Comparison of ENCODE assay signal across 10 mouse cellular contexts in the genomic region with DNA sequence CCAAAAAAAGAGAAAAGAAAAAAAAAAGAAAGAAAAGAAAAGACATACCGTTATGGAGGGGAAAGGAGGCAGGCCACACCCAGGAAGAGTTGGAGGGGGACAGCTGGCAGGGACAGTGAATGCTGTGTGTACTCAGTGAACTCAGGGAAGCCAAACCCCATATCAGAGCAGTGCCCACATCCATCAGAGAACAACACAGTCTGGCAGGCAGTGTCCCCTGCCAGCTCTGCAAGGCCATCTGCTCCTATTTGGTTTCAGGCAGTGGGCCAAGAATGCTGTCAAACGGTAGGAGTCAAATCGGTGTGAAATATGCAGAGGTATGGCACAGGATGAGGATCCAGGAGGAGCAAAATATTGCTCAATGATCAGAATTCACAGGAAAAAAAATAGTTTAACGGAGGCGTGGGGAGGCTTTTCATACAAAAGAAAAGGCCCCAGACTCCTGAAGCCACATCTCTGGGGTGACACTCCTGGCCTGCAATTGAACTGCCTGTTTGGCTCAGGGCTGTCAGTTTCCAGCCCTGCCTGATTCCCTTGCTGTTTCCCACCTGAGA. TPM values are rescaled to one million over a fixed set of nuclear protein-coding genes. Genes with fewer than 3 reads are reported as not detected.
DNase-seq lines count a peak whose midpoint lies in the region; TF ChIP-seq lines count a peak whose summit lies in the region.
"Had no signal": no experiment of that assay in that cellular context is flagged by ENCODE, and none has a peak within 500 bp of the region (broad histone marks: within the 10 kb centered on the region; RNA-seq: fewer than 3 reads in every experiment).

No protein-coding gene starts in this region.

- peak; percentile 17 for DNase-seq in gastrocnemius, adult 18-20 months (ENCODE audit: low spot score)
- DNase-seq in gastrocnemius, adult 8-10 months (ENCODE audit: low spot score in 2 of 2), result no peak
- peak; percentile 93 for DNase-seq in brain, embryonic 14.5 days (ENCODE audit: low read depth)
- peak; percentile 19 for DNase-seq in gastrocnemius, postnatal 14 days
- peak; percentile 86 for DNase-seq in layer of hippocampus, postnatal 36 days
- DNase-seq in right cerebral cortex, postnatal 25 days, result peak; percentile 71
- DNase-seq in kidney, adult 8-10 months, result no peak
- DNase-seq in kidney, postnatal 25 days, result no peak
- DNase-seq: lung, embryonic 14.5 days had no signal

- intact Hi-C loops in gastrocnemius, postnatal 14 days (cut with DNase I; ENCODE audit: low total_unique reads), result no loop called here

- TF ChIP-seq CTCF in brain, embryonic 14.5 days (IDR thresholded peaks at IDR 0.05; ENCODE audit: borderline replicate concordance, extremely low read depth, insufficient read depth, insufficient read length), result no peak

- TF ChIP-seq POLR2A in brain, embryonic 14.5 days (IDR thresholded peaks at IDR 0.05; ENCODE audit: borderline replicate concordance, extremely low read depth, insufficient read depth, insufficient read length, poor library complexity, severe bottlenecking), result no peak

RNA-seq across cellular contexts. Expression of a gene that starts 10.1 kb away (rescaled TPM):
- total RNA-seq in gastrocnemius, adult 18-20 months (2021), result 1 to 10 TPM; 1.1 to 1.3 TPM
- total RNA-seq in gastrocnemius, adult 8-10 months (2022), result 1 to 10 TPM in 2 of 4 experiments, under 1 TPM in 2; 0.75 to 1.6 (median 1.0) TPM
- 18.4 and 26.2 TPM in 2 replicates for polyA plus RNA-seq in brain, embryonic 14.5 days (2012; rRNA removed)
- under 1 TPM; 0.45 to 0.47 TPM for total RNA-seq in gastrocnemius, postnatal 14 days (2021)
- total RNA-seq in layer of hippocampus, postnatal 36 days (2021), result 10 to 100 TPM; 75.7 to 80.7 TPM
- total RNA-seq: CH12.LX had no signal

RNA-seq across cellular contexts. Expression of a gene that starts 41.3 kb away (rescaled TPM):
- under 1 TPM; 0.17 to 0.27 TPM for total RNA-seq in gastrocnemius, adult 18-20 months (2021)
- total RNA-seq in gastrocnemius, adult 8-10 months (2022), result under 1 TPM; 0.11 to 0.36 (median 0.15) TPM
- 0.67 and 1.0 TPM in 2 replicates for polyA plus RNA-seq in brain, embryonic 14.5 days (2012; rRNA removed)
- under 1 TPM; 0.10 to 0.11 TPM for total RNA-seq in gastrocnemius, postnatal 14 days (2021)
- under 1 TPM; 0.55 to 0.56 TPM for total RNA-seq in layer of hippocampus, postnatal 36 days (2021)
- polyA plus RNA-seq: lung, embryonic 14.5 days had no signal

RNA-seq across cellular contexts. Expression of a gene that starts 41.5 kb away (rescaled TPM):
- 10 to 100 TPM in 1 of 2 experiments, 1 to 10 TPM in 1; 9.1 to 20.5 TPM for total RNA-seq in gastrocnemius, adult 18-20 months (2021)
- 10 to 100 TPM in 3 of 4 experiments, 1 to 10 TPM in 1; 7.3 to 18.4 (median 14.0) TPM for total RNA-seq in gastrocnemius, adult 8-10 months (2022)
- polyA plus RNA-seq in brain, embryonic 14.5 days (2012; rRNA removed), result 17.6 and 26.4 TPM in 2 replicates
- total RNA-seq in gastrocnemius, postnatal 14 days (2021), result 1 to 10 TPM; 2.7 to 4.0 TPM
- 10 to 100 TPM; 24.1 to 26.7 TPM for total RNA-seq in layer of hippocampus, postnatal 36 days (2021)

Comparison
In these comparisons a context has a peak if more than half of its experiments do, and no peak if none do; other contexts are left out.
1. DNase-seq: peak in gastrocnemius, adult 18-20 months (single experiment), brain, embryonic 14.5 days (single experiment), gastrocnemius, postnatal 14 days (single experiment), layer of hippocampus, postnatal 36 days (2 of 2) and right cerebral cortex, postnatal 25 days (single experiment); none in gastrocnemius, adult 8-10 months (0 of 2), kidney, adult 8-10 months (0 of 2) and kidney, postnatal 25 days (0 of 2).
2. RNA of a gene that starts 10.1 kb away (total RNA-seq): 75.7 to 80.7 TPM in layer of hippocampus, postnatal 36 days; 1.1 to 1.3 TPM in gastrocnemius, adult 18-20 months, 0.75 to 1.6 TPM in gastrocnemius, adult 8-10 months and 0.45 to 0.47 TPM in gastrocnemius, postnatal 14 days; every median in the first group is over 10 times any median in the second.